Mouse (Mus musculus) common myeloid progenitor, adult 5-6 weeks (primary cell): ENCODE measurements around the gene Jhy. TPM values are rescaled to one million over a fixed set of nuclear protein-coding genes. Genes with fewer than 3 reads are reported as not detected.

Experiments used
- ATAC-seq: replicated peaks from 2 replicates; pipeline ENCODE4 v1.8.0; 2016; ENCODE audit warnings: low read depth, mild to moderate bottlenecking, moderate TSS enrichment, inconsistent platforms; ENCODE audit not compliant: poor library complexity, severe bottlenecking
- total RNA-seq: library from RNA; stranded (forward); fragments of 200-1000, 187-1606 nt; gene quantifications from 2 replicates; pipeline ENCODE4 v1.2.3, GENCODE M21; 2017

Gene Jhy
- total RNA-seq, 1 experiment from 2014 or later: not detected

- no peak for ATAC-seq
Measured at GRCm38 (mm10) chr9:40871369-40872155, 92.4 kb downstream of the Jhy start.

DNA sequence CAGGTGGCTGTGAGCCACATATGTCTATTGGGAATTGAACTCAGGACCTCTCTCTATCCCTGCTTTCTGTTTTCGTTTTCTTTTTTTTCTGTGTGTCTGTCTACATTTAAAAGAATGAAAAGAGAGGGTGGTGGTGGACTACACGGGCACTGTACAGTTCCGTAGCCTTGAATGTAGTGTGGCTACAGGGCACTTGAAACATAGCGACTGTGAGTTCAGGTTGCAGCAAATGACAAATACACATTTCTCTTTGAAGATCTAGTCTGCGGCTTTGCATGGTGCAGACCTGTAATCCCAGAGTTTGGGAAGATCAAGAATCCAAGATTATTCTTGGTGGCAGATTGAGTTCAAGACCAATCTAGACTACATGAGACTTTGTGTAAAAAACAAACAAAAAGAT is 93.6 kb downstream of the Jhy start:
- ATAC-seq: no peak

GRCm38 (mm10) chr9:40859196-40859595 is 104.7 kb downstream of the Jhy start:
- ATAC-seq: no peak

DNA sequence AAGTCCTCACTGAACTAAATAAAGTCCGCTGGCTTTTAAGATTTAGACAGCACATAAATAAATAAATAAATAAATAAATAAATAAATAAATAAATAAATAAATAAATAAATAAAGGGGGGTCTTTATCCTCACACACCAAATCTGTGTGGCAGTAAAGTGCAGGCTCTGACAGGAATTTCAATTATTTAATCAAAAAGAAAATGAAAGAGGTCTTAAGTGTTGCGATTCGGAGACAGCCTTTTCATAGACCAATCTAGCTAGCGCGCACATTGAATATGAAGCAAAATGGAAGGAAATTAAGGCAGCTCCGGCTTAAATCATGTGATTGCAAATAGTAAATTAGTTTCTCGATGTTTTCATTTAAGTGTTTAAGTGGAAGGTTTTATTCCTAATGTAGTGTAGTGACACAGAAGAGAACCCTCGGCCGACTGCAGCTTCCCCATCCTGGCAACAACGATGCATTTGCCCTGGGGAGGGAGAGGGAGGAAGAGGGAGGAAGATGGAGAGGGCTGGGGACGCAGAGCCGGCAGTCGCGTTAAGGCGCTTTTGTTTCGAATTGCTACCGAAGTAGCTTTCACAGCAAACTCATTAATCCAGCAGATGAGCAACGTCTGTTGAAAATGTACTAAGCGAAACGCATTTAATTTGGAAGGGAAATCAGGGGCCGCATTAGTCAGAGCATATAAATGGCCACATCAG is 105.3 kb downstream of the Jhy start:
- ATAC-seq: no peak

- ATAC-seq: no peak
Measured at GRCm38 (mm10) chr9:40851515-40851914, 112.4 kb downstream of the Jhy start.

Other genes starting within 250 kb of the Jhy start
- 4,616 and 4,673 TPM in 2 replicates for gene Hspa8, start 163.1 kb downstream of the Jhy start, total RNA-seq
- not detected in 2 replicates for gene Bsx, start 90.0 kb downstream of the Jhy start, total RNA-seq
- gene Crtam, start 40.5 kb upstream of the Jhy start, total RNA-seq: 0.14 TPM in 1 of 2 replicates, not detected in the other
- gene Ubash3b, start 197.6 kb upstream of the Jhy start, total RNA-seq: 6.3 and 9.1 TPM in 2 replicates